Mouse (Mus musculus) common myeloid progenitor, adult 5-6 weeks (primary cell): ENCODE results near the gene Lfng. TPM values are rescaled to one million over a fixed set of nuclear protein-coding genes. Genes with fewer than 3 reads are reported as not detected.

Experiments used
- ATAC-seq: replicated peaks from 2 replicates; pipeline ENCODE4 v1.8.0; 2016; ENCODE audit warnings: low read depth, mild to moderate bottlenecking, moderate TSS enrichment, inconsistent platforms; ENCODE audit not compliant: poor library complexity, severe bottlenecking
- total RNA-seq: library from RNA; stranded (forward); fragments of 200-1000, 187-1606 nt; gene quantifications from 2 replicates; pipeline ENCODE4 v1.2.3, GENCODE M21; 2017

The Lfng gene
- total RNA-seq, 1 experiment from 2014 or later = 23.8 TPM

DNA sequence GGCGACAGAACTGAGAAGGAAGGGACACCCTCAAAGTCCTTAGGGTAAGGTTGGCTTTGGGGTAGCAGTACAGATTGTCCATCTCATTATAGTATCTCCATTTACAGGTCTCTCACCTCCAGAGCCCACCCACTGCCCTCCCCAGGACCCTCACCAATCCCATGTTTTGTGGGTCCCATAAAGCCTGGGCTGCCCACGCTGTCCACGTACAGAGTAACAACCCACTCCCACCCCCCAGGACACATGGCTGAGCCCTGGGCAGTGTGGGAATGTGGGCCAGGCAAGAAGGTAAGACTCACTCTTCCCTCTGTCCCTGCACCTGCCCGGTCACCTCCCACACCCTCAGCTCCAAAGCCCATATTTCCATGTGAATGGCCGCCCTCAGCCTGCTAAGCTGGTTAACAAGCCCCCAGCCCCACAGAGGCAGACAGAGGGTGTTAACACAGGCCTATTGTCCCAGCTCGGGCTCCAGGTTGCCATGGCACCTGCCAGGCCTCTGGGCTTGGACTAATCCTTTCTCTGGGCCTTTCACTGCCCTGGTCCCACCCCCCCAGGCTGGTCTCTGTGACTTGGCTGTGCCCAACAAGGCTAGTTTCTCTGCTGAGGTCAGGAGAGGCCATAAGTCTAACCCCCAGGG lies 23.3 kb upstream of the Lfng start:
- ATAC-seq = no peak

DNA sequence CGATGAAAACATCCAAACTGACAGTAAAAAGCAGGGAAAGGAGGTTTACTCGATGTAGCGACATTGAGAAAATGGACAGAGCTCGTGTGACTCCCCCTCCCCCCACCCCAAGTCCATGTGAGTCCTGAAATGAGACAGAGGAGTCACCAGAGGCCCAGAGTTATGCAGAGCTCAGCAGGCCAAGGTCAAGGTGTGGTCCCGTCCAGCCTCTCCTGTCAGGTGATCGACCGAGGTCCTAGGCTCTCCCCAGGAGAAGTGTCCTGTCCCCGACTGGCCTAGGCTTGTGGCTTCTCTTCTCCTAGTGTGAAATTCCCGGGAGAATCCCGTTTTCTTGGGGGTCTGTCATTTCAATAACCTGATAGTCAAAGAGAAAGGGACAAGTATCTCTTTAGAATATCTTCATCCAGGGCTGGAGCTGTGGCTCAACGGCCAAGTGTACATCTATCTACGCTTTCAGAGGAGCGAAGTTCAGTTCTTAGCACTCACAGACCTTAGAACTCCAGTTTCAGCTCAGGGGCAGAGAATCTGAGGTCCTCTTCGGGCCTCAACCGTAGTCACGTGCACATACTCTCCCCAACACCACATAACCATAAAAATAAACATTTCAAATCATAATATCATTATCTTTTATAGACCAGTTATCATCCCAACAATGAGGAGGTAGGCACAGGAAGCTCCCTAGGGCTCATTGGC lies 17.9 kb upstream of the Lfng start:
- no peak for ATAC-seq

DNA sequence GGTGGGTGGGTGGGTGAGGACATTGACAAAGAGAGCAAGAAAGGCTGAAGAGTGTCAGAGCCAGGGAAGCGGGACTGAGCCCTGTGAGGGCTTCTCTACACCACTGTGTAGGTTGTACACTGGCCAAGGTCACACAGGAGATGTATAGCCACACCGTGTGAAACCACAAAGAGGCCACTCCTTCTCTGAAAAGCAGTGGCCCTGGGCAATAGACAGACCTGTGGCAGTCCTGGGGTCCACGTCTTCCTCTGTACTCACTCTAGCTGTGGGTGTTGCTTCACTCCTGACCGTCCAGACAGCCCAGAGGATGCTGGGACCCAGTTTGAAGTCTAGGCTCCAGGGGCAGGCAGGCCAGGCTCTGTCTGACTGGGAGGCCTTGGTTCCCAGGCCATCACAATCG lies 12.3 kb upstream of the Lfng start:
- ATAC-seq = no peak

- peak; percentile 27 for ATAC-seq
These were observed 10.7 kb upstream of the Lfng start for GRCm38 (mm10) chr5:140596426-140596825.

- peak; percentile 78 for ATAC-seq
These were observed 10.1 kb upstream of the Lfng start for GRCm38 (mm10) chr5:140596927-140597588.

DNA sequence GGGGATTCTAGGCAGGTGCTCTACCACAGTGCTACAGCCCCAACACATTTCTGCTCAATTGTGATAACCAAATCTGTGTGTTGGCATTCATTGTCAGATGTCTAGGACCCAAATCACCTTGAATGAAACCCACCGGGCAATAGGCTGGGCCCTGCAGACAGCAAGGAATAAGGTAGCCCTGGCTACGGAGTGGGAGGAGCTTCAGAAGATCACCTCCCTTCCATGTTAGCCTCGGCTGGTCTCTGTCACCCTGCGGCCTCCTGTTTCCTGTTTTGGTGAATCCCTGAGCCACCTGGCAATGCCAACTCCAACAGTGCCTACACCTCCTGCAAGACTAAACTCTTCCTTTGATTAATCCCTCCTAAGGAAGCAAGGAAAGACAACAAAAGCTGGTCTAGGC lies 9.3 kb upstream of the Lfng start:
- ATAC-seq = no peak

DNA sequence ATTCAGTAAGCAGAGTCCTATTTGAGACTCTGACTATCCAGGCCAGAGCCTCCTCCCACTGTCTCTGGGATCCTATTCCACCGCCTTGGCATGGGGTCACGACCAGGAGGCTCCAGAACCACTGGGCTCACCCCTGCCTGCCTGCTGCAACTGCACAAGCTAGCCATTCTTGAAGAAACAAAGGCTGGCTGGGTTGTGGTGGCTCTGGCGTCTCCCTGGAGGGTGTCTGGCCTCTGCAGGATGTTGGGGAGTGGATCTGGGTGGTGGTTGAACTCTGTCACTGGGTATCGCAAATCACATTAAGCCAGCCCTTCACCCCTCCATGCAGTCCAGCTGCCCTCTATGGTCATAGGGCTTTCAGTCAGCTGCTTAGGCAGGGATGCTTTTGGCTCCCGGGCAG lies 7.2 kb upstream of the Lfng start:
- no peak for ATAC-seq

GRCm38 (mm10) chr5:140601712-140602111 lies 5.4 kb upstream of the Lfng start:
- ATAC-seq = no peak

GRCm38 (mm10) chr5:140602540-140602939 lies 4.6 kb upstream of the Lfng start:
- no peak for ATAC-seq

GRCm38 (mm10) chr5:140604386-140604785 lies 2.7 kb upstream of the Lfng start:
- no peak for ATAC-seq

GRCm38 (mm10) chr5:140605228-140605627 lies 1.9 kb upstream of the Lfng start:
- no peak for ATAC-seq

GRCm38 (mm10) chr5:140606386-140606785 lies 734 bp upstream of the Lfng start:
- no peak for ATAC-seq

- no peak for ATAC-seq
These were observed 915 bp downstream of the Lfng start for GRCm38 (mm10) chr5:140607836-140608633.

- no peak for ATAC-seq
These were observed 1.5 kb downstream of the Lfng start for GRCm38 (mm10) chr5:140608634-140609015.

DNA sequence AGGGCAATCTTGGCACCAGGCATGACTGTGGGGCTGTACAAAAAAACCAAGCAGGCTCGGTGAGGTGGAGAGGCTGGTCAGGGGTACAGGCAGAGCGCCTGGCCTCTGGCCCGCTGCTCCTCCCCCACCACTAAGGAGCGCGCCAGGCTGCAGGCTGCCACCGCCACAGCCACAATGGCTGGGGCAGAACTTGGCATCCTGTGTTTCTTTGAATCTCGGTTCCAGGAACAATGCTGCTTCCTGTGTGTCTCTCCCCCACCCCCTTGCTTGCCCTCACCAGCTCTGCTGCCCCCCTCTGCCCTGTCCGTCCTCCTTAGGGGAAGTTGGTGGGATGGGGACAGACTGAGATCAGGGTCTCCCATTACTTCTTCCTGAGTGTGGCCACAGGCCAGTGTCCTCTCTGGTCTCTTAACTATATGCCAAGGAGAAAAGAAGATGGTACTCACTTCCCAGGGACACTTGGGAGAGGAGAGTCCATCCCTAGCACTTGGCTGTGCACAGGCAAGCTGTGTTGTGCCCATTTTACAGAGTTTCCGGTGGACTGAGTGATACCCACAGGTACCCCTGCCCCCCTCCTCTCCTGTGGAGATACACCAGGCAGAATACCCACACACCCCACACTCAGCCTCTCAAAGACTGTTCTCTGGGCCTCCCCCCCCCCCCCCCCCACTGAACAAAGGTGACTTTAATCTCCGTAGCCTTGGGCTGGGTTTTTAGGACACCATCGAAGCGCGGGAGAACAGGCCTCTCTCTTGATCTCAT lies 2.6 kb downstream of the Lfng start:
- ATAC-seq = peak; percentile 21

DNA sequence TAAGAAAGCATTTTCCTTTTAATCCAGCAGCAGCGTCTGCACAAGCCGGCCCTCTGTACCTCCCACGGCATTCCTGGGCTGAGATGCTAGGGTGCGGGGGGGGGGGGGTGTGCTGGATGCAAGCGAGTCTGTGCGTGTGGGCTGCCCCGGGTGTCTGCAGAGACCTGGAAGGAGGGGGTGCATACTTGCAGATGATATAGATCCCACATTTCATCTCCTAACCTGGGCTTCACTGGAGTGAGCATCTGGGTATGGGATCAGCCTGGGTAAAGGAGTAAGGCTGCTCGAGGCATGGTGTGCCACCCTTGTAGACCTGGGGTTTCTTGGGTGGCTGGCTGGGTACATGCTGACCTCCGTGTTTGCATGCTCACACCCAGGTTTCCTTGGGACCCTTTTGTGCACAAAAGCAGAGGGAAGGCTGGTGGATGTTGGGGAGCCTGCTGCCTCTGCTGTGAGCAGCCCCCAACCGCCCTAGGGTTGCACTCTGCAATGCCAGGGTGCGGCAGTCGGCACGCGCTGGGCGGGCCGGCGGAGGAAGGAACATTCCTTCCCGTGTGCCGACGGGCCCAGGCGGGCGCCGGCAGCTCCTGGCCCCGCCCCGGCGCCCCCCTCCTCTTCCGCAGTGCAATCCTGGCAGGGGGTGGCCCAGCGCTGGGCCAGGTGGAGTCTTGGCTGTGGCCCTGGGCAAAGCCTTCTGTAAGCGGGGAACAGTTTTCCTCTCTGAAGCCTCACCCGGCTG lies 3.3 kb downstream of the Lfng start:
- no peak for ATAC-seq

DNA sequence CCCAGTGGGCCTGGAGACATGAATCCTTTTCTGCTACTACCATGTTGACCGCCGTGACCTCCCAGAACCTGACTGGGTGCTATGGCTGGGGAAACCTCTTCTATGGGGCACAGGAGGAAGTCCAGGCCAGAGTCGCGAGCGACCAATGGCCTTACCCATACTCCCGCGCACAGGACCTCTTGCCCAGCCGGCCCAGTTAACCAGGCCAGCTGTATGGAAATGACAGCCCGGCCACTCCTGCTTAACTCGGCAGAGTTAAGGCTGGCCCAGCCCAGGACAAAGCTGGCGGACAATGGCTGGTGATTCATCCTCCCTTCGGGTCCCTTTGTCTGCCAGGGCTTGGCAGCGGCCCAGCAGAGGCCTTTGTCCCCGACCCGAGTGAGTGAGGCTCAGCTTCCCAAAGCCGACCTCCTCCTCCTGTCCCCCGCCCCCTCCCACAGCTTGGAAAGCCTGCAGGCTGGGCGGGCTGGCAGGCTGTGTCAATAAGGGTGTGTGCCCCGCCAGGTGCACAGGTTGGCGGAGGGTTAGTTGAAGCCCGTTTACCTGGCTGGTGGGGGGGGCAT lies 4.0 kb downstream of the Lfng start:
- no peak for ATAC-seq

GRCm38 (mm10) chr5:140611611-140612185 lies 4.6 kb downstream of the Lfng start:
- ATAC-seq = no peak

DNA sequence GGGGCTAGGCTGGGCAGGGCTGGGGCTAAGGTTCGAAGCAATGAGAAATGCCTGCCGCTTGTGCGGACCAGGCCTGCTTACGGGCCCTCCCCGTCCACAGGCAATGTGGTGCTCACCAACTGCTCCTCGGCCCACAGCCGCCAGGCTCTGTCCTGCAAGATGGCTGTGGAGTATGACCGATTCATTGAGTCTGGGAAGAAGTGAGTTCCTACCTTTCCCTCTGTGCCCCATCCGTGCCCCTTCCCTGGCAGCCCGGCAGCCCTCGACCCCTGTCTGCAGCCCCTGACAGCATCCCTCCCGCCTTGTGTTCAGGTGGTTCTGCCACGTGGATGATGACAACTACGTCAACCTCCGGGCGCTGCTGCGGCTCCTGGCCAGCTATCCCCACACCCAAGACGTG lies 5.1 kb downstream of the Lfng start:
- no peak for ATAC-seq
